Mouse (Mus musculus): Measurements from ENCODE around the gene N4bp2.

DNA sequence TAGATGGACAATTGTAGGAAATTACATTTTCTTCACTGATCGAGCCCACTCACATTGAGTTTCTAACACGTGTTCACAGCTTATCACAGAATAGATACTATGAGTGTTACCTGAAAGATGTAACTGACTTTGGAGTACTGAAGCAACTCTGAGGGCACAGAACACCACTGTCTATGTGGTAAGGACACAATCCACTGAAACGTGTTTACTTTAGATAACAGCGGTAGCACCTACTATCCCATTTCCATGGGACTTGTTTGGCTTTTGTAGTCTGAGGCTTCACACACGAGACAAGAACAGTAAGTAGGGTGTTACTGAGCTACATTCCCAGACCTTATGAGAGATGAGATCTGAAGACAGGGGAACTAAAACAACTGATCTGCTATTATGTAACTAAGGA is 2.3 kb upstream of the N4bp2 start:
- TF ChIP-seq EP300 (IDR thresholded peaks at IDR 0.05; ENCODE audit: low read depth) (peak; percentile 51; the same call in 1 of the 2 replicates), CTCF (IDR thresholded peaks at IDR 0.05; ENCODE audit: low read depth) (no peak)
